Mouse (Mus musculus): ENCODE measurements around the gene Tfip11. TPM values are rescaled to one million over a fixed set of nuclear protein-coding genes. Genes with fewer than 3 reads are reported as not detected.

The Tfip11 gene
- total and polyA plus RNA-seq, 3 experiments: 34.6 to 44.7 TPM; not detected in 1

- Histone ChIP-seq H3K9me3 (replicated peaks; ENCODE audit: insufficient read depth, low read length) (no peaks in the 10 kb centered on the region), H3K79me2 (ENCODE audit: control insufficient read depth, insufficient read depth, low read length, poor library complexity) (no peaks in the 10 kb centered on the region), H3K4me1 (ENCODE audit: control insufficient read depth in 1 of 2, insufficient read depth in 2 of 2, low read length in 2 of 2) (no peaks in the 10 kb centered on the region), H3K36me3 (ENCODE audit: control insufficient read depth in 1 of 2, insufficient read depth in 2 of 2, low read length in 2 of 2) (no peaks in the 10 kb centered on the region; a peak in 2 of 4 replicates), H3K4me3 (ENCODE audit: control insufficient read depth in 1 of 2, insufficient read depth in 1 of 2, low read depth in 2 of 2, low read length in 2 of 2) (no peak overlapping the region), H3K9ac (ENCODE audit: control insufficient read depth, low read depth, low read length, poor library complexity, severe bottlenecking) (no peak overlapping the region), H3K27me3 (ENCODE audit: control insufficient read depth in 1 of 2, insufficient read depth in 2 of 2, low read length in 2 of 2) (no peaks in the 10 kb centered on the region), H3K27ac (ENCODE audit: control insufficient read depth, low read depth, low read length) (no peak overlapping the region)
- no peak for DNase-seq (ENCODE audit: low read depth, low spot score)
- TF ChIP-seq EP300 (IDR thresholded peaks at IDR 0.05; ENCODE audit: low read depth in 1 of 2, low read length in 2 of 2): no peak
- no peak for TF ChIP-seq USF1 (IDR thresholded peaks at IDR 0.05; ENCODE audit: low read depth, low read length)
- TF ChIP-seq MEF2A (IDR thresholded peaks at IDR 0.05; ENCODE audit: extremely low read depth, insufficient replicate concordance, low read depth, low read length, poor library complexity, severe bottlenecking): no peak
- no peak for TF ChIP-seq UBTF (IDR thresholded peaks at IDR 0.05; ENCODE audit: borderline replicate concordance, insufficient read depth, low read depth, low read length)
- no peak for TF ChIP-seq TAL1 (IDR thresholded peaks at IDR 0.05; ENCODE audit: low read length)
- no peak for TF ChIP-seq MAX (IDR thresholded peaks at IDR 0.05; ENCODE audit: low read length)
- TF ChIP-seq ZC3H11A (IDR thresholded peaks at IDR 0.05; ENCODE audit: low read depth, low read length): no peak
- TF ChIP-seq RAD21 (IDR thresholded peaks at IDR 0.05; ENCODE audit: low read depth, low read length): no peak
- TF ChIP-seq CHD2 (IDR thresholded peaks at IDR 0.05; ENCODE audit: low read length): no peak
- no peak for TF ChIP-seq CHD1 (IDR thresholded peaks at IDR 0.05; ENCODE audit: low read depth, low read length)
- TF ChIP-seq GATA1 (IDR thresholded peaks at IDR 0.05; ENCODE audit: low read depth, low read length): no peak
- TF ChIP-seq RCOR1 (IDR thresholded peaks at IDR 0.05; ENCODE audit: low read depth, low read length): no peak
- no peak for TF ChIP-seq BHLHE40 (IDR thresholded peaks at IDR 0.05; ENCODE audit: borderline replicate concordance, low read depth, low read length)
- no peak for TF ChIP-seq CTCF (IDR thresholded peaks at IDR 0.05 in 2 of 3, conservative IDR thresholded peaks at IDR 0.05 in 1 of 3; ENCODE audit: control insufficient read depth in 1 of 3, insufficient read depth in 1 of 3, low read depth in 2 of 3, low read length in 3 of 3, poor library complexity in 1 of 3, severe bottlenecking in 1 of 3)
- TF ChIP-seq E2F4 (IDR thresholded peaks at IDR 0.05; ENCODE audit: borderline replicate concordance, low read depth, low read length): no peak
- TF ChIP-seq MYC (IDR thresholded peaks at IDR 0.05; ENCODE audit: low read depth, low read length): no peak
- no peak for TF ChIP-seq ZKSCAN1 (IDR thresholded peaks at IDR 0.05; ENCODE audit: low read depth, low read length)
- TF ChIP-seq ELF1 (IDR thresholded peaks at IDR 0.05; ENCODE audit: low read depth, low read length): no peak
- no peak for TF ChIP-seq TCF12 (IDR thresholded peaks at IDR 0.05; ENCODE audit: low read depth, low read length)
Measured at GRCm38 (mm10) chr5:112313222-112313885, 12.8 kb upstream of the Tfip11 start.

GRCm38 (mm10) chr5:112316468-112316867 lies 9.7 kb upstream of the Tfip11 start:
- H3K4me3 ChIP-seq (ENCODE audit: control insufficient read depth in 1 of 2, insufficient read depth in 1 of 2, low read depth in 2 of 2, low read length in 2 of 2): no peak overlapping the region
- DNase-seq (ENCODE audit: low read depth, low spot score): no peak
- no peak overlapping the region for H3K9ac ChIP-seq (ENCODE audit: control insufficient read depth, low read depth, low read length, poor library complexity, severe bottlenecking)
- no peaks in the 10 kb centered on the region for H3K27me3 ChIP-seq (ENCODE audit: control insufficient read depth in 1 of 2, insufficient read depth in 2 of 2, low read length in 2 of 2)
- no peaks in the 10 kb centered on the region for H3K79me2 ChIP-seq (ENCODE audit: control insufficient read depth, insufficient read depth, low read length, poor library complexity)
- H3K9me3 ChIP-seq (replicated peaks; ENCODE audit: insufficient read depth, low read length): no peaks in the 10 kb centered on the region
- H3K36me3 ChIP-seq (ENCODE audit: control insufficient read depth in 1 of 2, insufficient read depth in 2 of 2, low read length in 2 of 2): no peaks in the 10 kb centered on the region
- H3K4me1 ChIP-seq (ENCODE audit: control insufficient read depth in 1 of 2, insufficient read depth in 2 of 2, low read length in 2 of 2): no peaks in the 10 kb centered on the region
- TF ChIP-seq MXI1 (IDR thresholded peaks at IDR 0.05; ENCODE audit: low read depth, low read length) (no peak), MAFK (IDR thresholded peaks at IDR 0.05; ENCODE audit: borderline replicate concordance, low read depth, low read length) (no peak), GABPA (IDR thresholded peaks at IDR 0.05; ENCODE audit: low read depth, low read length) (no peak), POLR2AphosphoS2 (IDR thresholded peaks at IDR 0.05; ENCODE audit: low read length) (no peak), RAD21 (IDR thresholded peaks at IDR 0.05; ENCODE audit: low read depth, low read length) (no peak), CHD1 (IDR thresholded peaks at IDR 0.05; ENCODE audit: low read depth, low read length) (no peak), KAT2A (conservative IDR thresholded peaks at IDR 0.05; ENCODE audit: low read depth, low read length) (no peak), HCFC1 (IDR thresholded peaks at IDR 0.05; ENCODE audit: low read depth, low read length) (no peak), ETS1 (IDR thresholded peaks at IDR 0.05; ENCODE audit: low read depth, low read length) (no peak), ZKSCAN1 (IDR thresholded peaks at IDR 0.05; ENCODE audit: low read depth, low read length) (no peak), MAX (IDR thresholded peaks at IDR 0.05; ENCODE audit: low read length) (no peak)
- H3K27ac ChIP-seq (ENCODE audit: control insufficient read depth, low read depth, low read length): no peak overlapping the region
